Mouse (Mus musculus): ENCODE measurements at regions not wholly inside any gene's neighbourhood (a gene's known extent, or its start where the extent isn't known, plus 50 kb on each side); places are given as distances from the start of the nearest gene placed in this dataset.

- Histone ChIP-seq H3K79me2 (ENCODE audit: control insufficient read depth, insufficient read depth, low read length, poor library complexity) (no peaks in the 10 kb centered on the region), H3K4me1 (ENCODE audit: control insufficient read depth in 1 of 2, insufficient read depth in 2 of 2, low read length in 2 of 2) (no peaks in the 10 kb centered on the region; a peak in 1 of 4 replicates), H3K36me3 (ENCODE audit: control insufficient read depth in 1 of 2, insufficient read depth in 2 of 2, low read length in 2 of 2) (no peaks in the 10 kb centered on the region), H3K27ac (ENCODE audit: control insufficient read depth, low read depth, low read length) (no peak overlapping the region), H3K9me3 (replicated peaks; ENCODE audit: insufficient read depth, low read length) (no peaks in the 10 kb centered on the region), H3K9ac (ENCODE audit: control insufficient read depth, low read depth, low read length, poor library complexity, severe bottlenecking) (no peak overlapping the region), H3K27me3 (ENCODE audit: control insufficient read depth in 1 of 2, insufficient read depth in 2 of 2, low read length in 2 of 2) (no peaks in the 10 kb centered on the region), H3K4me3 (ENCODE audit: control insufficient read depth in 1 of 2, insufficient read depth in 1 of 2, low read depth in 2 of 2, low read length in 2 of 2) (no peak overlapping the region)
- no peak for DNase-seq (ENCODE audit: low read depth, low spot score)
- TF ChIP-seq TCF12 (IDR thresholded peaks at IDR 0.05; ENCODE audit: low read depth, low read length), result no peak
- no peak for TF ChIP-seq CHD2 (IDR thresholded peaks at IDR 0.05; ENCODE audit: low read length)
- no peak for TF ChIP-seq E2F4 (IDR thresholded peaks at IDR 0.05; ENCODE audit: borderline replicate concordance, low read depth, low read length)
- TF ChIP-seq USF2 (IDR thresholded peaks at IDR 0.05; ENCODE audit: borderline replicate concordance in 1 of 2, insufficient read depth in 1 of 2, low read depth in 1 of 2, low read length in 2 of 2), result no peak
- no peak for TF ChIP-seq GATA1 (IDR thresholded peaks at IDR 0.05; ENCODE audit: low read depth, low read length)
- TF ChIP-seq ZNF384 (IDR thresholded peaks at IDR 0.05; ENCODE audit: low read depth, low read length), result no peak
- no peak for TF ChIP-seq USF1 (IDR thresholded peaks at IDR 0.05; ENCODE audit: low read depth, low read length)
- no peak for TF ChIP-seq MXI1 (IDR thresholded peaks at IDR 0.05; ENCODE audit: low read depth, low read length)
- TF ChIP-seq GABPA (IDR thresholded peaks at IDR 0.05; ENCODE audit: low read depth, low read length), result no peak
- TF ChIP-seq BHLHE40 (IDR thresholded peaks at IDR 0.05; ENCODE audit: borderline replicate concordance, low read depth, low read length), result no peak
- no peak for TF ChIP-seq ZMIZ1 (IDR thresholded peaks at IDR 0.05; ENCODE audit: low read depth, low read length)
- no peak for TF ChIP-seq UBTF (IDR thresholded peaks at IDR 0.05; ENCODE audit: borderline replicate concordance, insufficient read depth, low read depth, low read length)
- TF ChIP-seq CTCF (IDR thresholded peaks at IDR 0.05 in 2 of 3, conservative IDR thresholded peaks at IDR 0.05 in 1 of 3; ENCODE audit: control insufficient read depth in 1 of 3, insufficient read depth in 1 of 3, low read depth in 2 of 3, low read length in 3 of 3, poor library complexity in 1 of 3, severe bottlenecking in 1 of 3), result no peak
- TF ChIP-seq ETS1 (IDR thresholded peaks at IDR 0.05; ENCODE audit: low read depth, low read length), result no peak
- no peak for TF ChIP-seq MAZ (IDR thresholded peaks at IDR 0.05; ENCODE audit: low read depth, low read length)
- no peak for TF ChIP-seq HCFC1 (IDR thresholded peaks at IDR 0.05; ENCODE audit: low read depth, low read length)
- no peak for TF ChIP-seq MEF2A (IDR thresholded peaks at IDR 0.05; ENCODE audit: extremely low read depth, insufficient replicate concordance, low read depth, low read length, poor library complexity, severe bottlenecking)
- TF ChIP-seq ZKSCAN1 (IDR thresholded peaks at IDR 0.05; ENCODE audit: low read depth, low read length), result no peak
- no peak for TF ChIP-seq TBP (IDR thresholded peaks at IDR 0.05; ENCODE audit: low read depth, low read length)
Measured at GRCm38 (mm10) chr13:84374711-84375257, 152.7 kb downstream of the Tmem161b start.

GRCm38 (mm10) chr13:84375941-84376340, 153.8 kb downstream of the Tmem161b start:
- DNase-seq (ENCODE audit: low read depth, low spot score), result no peak
- Histone ChIP-seq H3K27me3 (ENCODE audit: control insufficient read depth in 1 of 2, insufficient read depth in 2 of 2, low read length in 2 of 2) (no peaks in the 10 kb centered on the region), H3K9ac (ENCODE audit: control insufficient read depth, low read depth, low read length, poor library complexity, severe bottlenecking) (no peak overlapping the region), H3K4me1 (ENCODE audit: control insufficient read depth in 1 of 2, insufficient read depth in 2 of 2, low read length in 2 of 2) (no peaks in the 10 kb centered on the region; a peak in 1 of 4 replicates), H3K79me2 (ENCODE audit: control insufficient read depth, insufficient read depth, low read length, poor library complexity) (no peaks in the 10 kb centered on the region), H3K4me3 (ENCODE audit: control insufficient read depth in 1 of 2, insufficient read depth in 1 of 2, low read depth in 2 of 2, low read length in 2 of 2) (no peak overlapping the region), H3K9me3 (replicated peaks; ENCODE audit: insufficient read depth, low read length) (no peaks in the 10 kb centered on the region), H3K27ac (ENCODE audit: control insufficient read depth, low read depth, low read length) (no peak overlapping the region), H3K36me3 (ENCODE audit: control insufficient read depth in 1 of 2, insufficient read depth in 2 of 2, low read length in 2 of 2) (no peaks in the 10 kb centered on the region)
- TF ChIP-seq ZMIZ1 (IDR thresholded peaks at IDR 0.05; ENCODE audit: low read depth, low read length), result no peak
- no peak for TF ChIP-seq UBTF (IDR thresholded peaks at IDR 0.05; ENCODE audit: borderline replicate concordance, insufficient read depth, low read depth, low read length)
- no peak for TF ChIP-seq EP300 (IDR thresholded peaks at IDR 0.05; ENCODE audit: low read depth in 1 of 2, low read length in 2 of 2)
- no peak for TF ChIP-seq GATA1 (IDR thresholded peaks at IDR 0.05; ENCODE audit: low read depth, low read length)
- no peak for TF ChIP-seq TAL1 (IDR thresholded peaks at IDR 0.05; ENCODE audit: low read length)
- no peak for TF ChIP-seq MXI1 (IDR thresholded peaks at IDR 0.05; ENCODE audit: low read depth, low read length)
- no peak for TF ChIP-seq USF1 (IDR thresholded peaks at IDR 0.05; ENCODE audit: low read depth, low read length)
- TF ChIP-seq HCFC1 (IDR thresholded peaks at IDR 0.05; ENCODE audit: low read depth, low read length), result no peak
- no peak for TF ChIP-seq POLR2AphosphoS2 (IDR thresholded peaks at IDR 0.05; ENCODE audit: low read length)
- no peak for TF ChIP-seq POLR2AphosphoS5 (IDR thresholded peaks at IDR 0.05; ENCODE audit: borderline replicate concordance, low read depth, low read length)
- no peak for TF ChIP-seq JUND (IDR thresholded peaks at IDR 0.05; ENCODE audit: low read depth, low read length)
- TF ChIP-seq ETS1 (IDR thresholded peaks at IDR 0.05; ENCODE audit: low read depth, low read length), result no peak
- no peak for TF ChIP-seq SIN3A (IDR thresholded peaks at IDR 0.05; ENCODE audit: low read length)
- TF ChIP-seq ZNF384 (IDR thresholded peaks at IDR 0.05; ENCODE audit: low read depth, low read length), result no peak
- TF ChIP-seq MAZ (IDR thresholded peaks at IDR 0.05; ENCODE audit: low read depth, low read length), result no peak

Data from MEL (cell line).